Mouse (Mus musculus) fat pad, adult 2 months (tissue): ENCODE results near the gene Gm5617.
"Not testable (repeated sequence)": the region's sequence is repeated elsewhere in the genome, so short reads cannot be mapped to it uniquely, and the experiment has no call there.

Experiments used
- DNase-seq: peaks from one replicate; pipeline ENCODE4 v3.0.0-alpha.2; 2011; ENCODE audit warnings: low read depth, low spot score; ENCODE audit errors: extremely low read depth

The Gm5617 gene

DNA sequence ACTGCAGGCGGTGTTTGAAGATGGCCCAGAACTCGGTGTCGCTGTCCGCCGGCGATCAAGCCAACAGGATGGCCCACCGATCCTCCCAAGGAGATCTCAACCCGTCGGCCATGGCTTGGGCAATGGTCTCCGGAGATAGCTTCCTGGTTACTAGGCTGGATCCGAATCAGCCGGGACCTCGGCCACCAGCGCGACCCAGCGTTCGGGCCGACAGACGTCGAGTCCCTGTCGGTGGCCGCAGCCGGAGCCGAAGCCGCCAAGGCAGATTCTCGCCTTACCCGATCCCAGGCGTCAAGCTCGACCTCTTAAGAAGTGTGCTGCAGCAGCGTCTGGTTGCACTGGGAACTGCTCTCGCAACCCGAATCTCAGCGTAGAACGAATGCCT lies 298 bp downstream of the Gm5617 start:
- no peak for DNase-seq

DNA sequence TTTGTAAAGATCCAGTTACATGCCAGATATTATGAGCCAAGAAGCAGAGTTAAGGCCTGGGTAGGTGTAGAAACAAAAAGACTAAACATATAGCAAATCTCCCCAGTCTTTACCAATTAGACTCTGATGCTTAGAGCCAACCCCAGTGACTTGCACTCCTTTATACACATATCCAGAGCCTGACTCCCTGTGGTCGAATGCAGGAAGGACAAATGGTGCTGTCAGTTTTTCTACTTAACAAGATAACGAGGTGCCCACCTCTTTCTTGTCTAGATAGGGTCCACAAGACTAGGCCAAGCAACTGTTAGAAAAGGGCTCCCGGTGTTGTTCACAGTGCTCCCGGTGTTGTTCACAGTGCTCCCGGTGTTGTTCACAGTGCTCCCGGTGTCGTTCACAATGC lies 6.0 kb downstream of the Gm5617 start:
- DNase-seq: no peak

DNA sequence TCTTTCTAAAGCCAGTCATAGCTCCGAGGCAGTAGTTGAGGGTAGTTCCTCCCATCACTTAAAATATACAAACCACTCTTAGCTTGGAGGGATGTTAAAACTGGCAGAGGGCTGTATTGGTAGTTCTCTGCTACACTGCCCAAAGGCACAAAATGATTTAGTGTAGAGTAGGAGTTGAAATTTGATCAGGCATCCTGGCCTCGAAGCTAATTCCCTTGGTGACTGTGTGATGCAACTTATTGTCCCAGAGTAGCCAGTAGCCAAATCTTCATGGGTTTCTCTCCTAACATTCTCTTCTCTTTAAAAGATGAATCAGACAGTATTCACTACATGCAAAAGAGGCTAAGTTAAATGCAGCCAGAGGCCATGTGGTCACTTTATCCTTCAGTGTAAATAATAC lies 7.8 kb downstream of the Gm5617 start:
- no peak for DNase-seq

DNA sequence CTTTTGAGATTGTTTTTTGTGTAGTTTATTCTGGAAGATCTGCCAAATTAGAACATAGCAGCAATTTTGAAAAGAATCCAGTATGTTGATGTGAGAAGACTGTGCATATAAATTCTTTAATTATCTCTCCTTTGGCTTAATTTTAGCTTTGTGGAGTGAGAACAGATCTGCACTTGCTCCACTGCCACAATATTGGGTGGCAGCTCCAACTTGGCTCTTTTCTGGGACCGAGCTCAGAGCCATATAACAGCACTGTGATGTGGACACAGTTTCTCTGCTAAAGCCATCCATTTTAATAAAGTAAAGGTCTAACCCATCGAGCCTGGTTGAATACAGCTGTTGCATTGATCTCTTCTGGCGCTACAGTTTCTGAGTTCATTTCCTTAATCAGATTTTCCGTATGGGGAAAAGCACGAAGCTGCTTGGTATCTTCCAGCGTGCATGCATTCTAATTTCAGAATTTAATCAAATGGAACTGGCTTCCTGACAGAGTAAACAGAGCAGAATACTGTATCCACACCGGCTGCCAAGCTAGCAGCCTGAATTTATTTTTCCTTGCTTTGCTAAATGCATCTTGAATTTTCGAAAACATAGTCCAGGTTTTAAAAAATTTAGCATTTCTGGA lies 9.6 kb downstream of the Gm5617 start:
- DNase-seq: no peak

DNA sequence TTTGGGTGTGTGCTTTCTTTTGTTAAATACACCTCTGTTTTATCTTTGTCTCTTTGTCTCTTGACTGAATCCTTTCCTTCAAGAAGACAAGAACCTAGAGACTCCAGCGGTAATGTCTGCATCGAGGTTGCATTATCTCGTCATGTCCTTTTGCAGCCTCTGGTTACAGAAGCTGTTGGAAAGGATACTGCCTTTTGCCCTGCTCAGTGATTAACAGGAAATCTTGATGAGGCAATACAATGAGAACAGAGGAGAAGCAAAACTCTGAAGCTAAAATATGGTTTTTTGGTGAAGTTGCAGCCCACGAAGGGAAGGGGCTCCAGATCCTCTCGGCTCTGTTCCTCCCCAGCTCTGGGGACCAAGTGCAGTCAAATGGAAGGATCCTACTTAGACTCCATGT lies 14.9 kb downstream of the Gm5617 start:
- DNase-seq: no peak

DNA sequence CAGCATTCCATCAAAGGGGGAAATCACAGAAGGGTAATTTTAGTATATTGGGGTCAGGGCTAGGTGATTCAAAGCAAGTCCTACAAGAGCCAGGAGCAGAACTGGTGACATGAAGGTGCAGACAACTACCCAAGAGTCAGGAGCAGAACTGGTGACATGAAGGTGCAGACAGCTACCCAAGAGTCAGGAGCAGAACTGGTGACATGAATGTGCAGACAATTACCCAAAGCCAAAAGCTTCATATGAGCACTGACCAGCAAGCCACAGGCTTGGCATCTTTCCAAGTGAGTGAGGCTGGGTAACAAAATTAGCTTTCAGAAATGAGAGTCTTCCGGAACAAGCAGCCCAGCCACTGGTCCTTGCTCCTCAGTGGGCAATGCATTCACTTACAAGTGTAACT lies 20.1 kb downstream of the Gm5617 start:
- DNase-seq: no peak

DNA sequence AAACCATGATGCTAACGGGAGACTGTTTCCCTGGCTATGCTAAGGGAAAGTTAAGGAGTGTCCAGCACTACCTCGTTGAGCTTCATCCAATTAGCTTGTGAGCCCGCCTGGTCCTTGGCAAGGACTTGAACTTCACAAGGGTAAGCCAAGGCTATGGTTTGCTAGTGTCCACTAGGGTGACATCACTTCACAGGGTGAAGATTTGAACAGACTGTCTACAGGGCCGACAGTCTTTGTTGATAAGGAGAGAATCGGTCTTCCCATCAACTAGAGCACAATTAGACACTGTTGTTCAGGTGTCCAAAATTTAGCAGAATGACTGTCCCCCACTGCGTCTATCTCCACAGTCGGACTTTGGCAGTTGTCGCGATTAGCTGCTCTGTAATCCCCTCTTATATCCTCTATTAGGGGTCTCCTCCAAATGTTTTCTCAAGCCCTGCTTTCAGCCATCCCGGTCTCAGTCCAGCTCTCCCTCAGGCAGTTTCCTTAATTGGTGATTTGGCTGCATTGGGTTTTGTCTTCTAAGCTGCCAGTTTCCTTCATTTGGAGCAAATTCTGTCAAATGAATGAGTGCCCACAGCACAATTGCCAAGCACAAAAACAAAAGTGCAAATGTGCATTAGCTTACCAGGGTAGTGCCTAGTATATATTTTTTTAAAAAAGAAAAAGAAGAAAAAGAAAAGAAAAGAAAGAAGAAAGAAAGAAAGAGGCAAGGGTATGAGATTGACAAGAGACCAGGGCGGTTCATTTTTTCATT lies 21.6 kb downstream of the Gm5617 start:
- no peak for DNase-seq

DNA sequence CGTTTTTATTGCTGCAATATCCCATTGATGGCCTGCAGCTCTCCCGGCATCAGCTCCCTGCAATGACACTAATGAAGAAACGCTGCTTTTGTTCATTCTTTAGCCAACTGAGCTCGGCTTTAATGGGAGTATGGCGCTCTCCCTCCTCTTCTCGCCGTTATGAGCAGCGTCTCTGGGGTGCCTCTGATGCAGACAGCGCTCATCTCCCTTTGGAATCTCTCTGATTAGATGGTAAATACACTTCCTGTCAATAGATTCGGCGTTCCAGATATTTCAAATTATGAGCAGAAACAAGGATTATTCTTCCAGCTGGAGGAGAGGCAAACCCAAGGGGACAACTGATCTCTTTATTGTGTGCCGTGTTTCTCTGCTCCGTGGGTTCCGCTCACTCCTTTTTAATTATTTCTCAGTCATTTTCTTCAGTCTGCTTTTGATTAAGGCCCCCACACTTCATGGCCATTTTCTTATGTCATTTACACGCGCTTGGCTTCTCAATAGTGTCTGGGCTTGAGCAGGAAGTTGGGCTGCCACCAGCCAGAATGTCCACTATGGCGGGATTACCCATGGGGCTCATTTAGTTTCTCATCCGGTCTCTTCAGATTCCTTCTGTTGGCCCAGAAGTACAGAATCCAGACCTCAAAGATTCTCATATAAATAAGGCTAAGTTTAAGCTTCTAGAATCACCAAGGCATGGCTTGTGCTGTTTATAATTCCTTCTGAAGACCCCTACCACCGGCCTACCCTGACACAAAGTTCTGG lies 22.3 kb downstream of the Gm5617 start:
- no peak for DNase-seq

DNA sequence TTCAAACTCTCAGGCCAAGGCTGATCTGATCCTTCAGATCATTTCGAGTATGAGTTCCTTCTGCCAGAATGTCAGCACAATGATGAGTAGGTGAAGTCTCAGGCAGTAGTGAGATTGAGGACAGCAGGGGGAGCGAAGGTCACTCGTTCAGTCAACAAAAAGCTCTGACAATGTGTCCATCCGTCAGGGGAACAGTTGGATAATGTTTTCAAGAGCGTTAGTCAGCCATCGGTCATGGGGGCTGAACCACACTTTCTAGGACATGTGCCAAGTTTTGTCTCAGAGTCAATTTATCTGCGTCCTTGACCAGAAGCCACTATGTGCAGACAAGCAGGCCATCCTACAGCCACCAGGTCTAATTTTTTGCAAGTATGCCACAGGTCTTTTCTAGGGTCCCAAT lies 25.2 kb downstream of the Gm5617 start:
- DNase-seq: not testable (repeated sequence)

DNA sequence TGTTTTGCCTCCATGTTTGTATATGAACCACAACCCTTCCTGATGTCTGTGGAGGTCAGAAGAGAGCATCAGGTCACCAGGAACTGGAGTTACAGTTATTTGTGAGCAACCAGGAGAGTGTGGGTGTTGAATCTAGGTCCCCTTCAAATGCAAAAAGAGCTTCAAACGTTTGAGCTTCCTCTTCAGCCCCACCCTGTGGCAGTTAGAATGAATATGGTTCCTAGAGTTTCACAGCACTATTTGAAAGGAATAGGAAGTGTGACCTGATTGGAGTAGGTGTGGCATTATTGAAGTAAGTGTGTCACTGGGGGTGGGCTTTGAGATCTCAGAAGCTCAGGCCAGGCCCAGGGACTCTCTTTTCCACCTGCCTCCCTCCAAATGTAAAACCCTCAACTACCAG lies 30.3 kb downstream of the Gm5617 start:
- DNase-seq: no peak

DNA sequence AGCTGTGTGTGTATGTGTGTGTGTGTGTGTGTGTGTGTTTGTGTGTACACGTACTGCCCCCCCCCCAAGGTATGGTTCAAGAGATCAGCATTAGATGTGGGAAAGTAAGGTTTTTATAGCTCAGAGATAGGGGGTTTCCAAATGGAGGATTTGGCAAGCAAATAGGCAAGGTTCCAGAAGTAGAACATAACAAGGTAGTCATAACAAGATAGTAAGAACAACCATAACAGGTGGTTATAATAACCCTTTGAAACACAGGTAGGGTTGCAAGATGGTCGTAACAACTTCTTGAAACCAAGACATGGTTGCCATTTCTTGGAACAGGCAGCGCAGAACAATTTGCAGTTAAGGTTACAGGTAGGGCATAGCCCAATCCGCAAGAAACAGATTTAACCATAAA lies 31.3 kb downstream of the Gm5617 start:
- no peak for DNase-seq

DNA sequence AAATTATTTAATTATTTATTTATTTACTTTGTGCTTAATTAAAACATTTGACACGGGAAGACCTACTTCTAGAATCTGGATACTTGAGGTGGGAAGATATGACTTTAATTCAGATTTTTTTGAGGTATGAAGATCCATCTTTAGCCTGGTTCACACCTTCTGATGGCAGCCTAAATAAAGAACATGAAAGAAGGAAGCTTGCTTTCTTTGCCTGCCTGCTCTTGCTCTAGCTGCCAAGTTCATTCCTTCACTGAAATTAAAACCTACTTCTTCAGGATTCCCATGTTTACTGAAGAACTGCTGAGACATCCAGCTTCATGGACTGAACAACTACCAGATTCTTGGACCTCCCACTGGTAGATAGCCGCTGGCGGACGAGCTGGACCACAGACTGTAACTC lies 36.1 kb downstream of the Gm5617 start:
- DNase-seq: no peak

DNA sequence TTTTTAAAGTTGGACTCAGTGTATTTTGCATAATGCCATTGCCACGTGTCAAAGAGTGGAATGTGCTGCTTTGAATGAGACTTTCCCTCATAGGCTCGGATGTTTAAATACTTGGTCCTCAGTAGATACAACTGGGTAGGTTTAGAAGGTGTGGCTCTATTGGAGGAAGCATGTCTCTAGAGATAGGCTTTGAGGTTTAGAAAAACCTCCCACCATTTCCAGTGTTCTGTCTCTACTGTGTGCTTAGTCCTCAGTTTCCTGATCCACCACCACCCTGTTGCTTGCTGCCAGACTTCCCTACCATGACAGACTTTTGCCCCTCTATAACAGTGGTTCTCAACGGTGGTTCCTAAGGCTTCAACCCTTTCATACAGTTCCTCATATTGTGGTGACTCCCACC lies 37.0 kb downstream of the Gm5617 start:
- DNase-seq: no peak

DNA sequence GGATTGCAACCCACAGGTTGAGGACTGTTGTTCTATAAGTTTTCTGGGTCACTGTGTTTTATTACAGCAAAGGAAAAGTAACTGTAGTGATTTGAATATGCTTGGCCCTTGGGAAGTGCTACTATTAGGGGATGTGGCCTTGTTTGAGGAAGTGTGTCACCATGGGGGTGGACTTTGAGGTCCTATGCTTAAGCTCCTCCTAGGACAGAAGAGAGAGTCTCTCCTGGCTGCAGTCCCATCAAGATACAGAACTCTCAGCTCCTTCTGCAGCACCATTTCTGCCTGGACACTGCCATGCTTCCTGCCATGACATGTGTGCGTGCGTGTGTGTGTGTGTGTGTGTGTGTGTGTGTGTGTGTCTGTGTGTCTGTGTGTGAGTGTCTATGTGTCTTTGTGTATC lies 37.5 kb downstream of the Gm5617 start:
- DNase-seq: no peak

DNA sequence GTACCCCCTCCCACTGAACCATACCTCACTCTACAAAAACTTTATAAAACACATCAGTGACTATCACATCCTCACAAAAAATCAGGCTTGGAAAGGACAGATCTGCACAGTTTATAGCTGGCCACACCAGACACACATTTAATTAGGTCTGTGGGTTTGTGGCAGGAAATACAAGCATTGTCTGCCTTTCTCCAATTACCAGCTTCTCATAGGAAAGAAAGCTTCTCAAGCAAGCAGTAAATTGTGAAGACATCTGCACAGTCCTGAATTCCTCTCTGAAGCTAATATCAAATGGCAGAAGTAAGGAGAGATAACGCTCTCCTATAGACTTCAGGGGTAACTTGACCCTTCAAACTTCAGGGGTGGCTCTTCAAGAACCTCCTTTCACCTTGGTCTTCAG lies 41.2 kb downstream of the Gm5617 start:
- no peak for DNase-seq

DNA sequence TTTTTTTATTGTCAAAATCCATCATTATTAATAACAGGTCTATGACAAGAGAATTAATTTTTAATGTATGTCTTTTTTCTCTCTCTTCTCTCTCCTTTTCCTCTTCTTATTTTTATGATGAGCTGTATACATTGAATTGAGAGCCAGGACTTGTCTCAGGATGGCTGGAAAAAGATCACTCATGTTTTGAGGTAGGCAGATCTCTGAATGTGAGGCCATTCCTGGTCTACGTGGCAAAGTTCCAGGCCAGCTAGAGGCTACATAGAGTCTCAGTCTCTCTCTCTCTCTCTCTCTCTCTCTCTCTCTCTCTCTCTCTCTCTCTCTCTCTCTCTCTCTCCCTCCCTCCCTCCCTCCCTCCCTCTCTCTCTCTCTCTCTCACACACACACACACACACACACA lies 42.4 kb downstream of the Gm5617 start:
- not testable (repeated sequence) for DNase-seq

DNA sequence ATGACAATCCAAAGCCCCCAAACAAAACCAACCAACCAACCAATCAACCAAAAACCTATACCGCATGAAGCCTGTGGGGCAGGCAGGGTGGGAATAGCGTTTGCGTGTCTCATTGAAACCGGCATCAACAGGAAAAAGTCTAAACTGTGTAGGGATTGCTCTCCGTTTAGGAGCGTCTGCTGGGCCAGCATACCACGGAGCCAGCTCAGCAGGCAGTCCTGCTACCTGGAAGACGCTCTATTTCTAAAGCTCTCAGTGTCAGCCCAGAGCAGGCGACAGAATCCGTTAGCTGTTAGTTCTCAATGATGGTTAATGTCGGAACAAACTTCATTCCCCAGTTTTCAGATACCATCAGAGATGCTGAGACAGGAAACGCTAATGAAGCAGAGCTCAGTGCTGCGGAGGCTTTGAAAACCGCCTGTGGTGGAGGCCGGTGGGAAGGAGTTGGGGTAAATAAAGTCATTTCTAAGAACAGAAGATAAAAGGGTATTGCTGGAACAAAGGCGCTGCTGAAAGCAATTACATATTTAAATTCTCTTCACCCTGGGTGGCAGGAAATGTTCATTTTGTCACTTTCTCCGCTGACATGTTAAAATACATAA lies 42.9 kb downstream of the Gm5617 start:
- DNase-seq: no peak

DNA sequence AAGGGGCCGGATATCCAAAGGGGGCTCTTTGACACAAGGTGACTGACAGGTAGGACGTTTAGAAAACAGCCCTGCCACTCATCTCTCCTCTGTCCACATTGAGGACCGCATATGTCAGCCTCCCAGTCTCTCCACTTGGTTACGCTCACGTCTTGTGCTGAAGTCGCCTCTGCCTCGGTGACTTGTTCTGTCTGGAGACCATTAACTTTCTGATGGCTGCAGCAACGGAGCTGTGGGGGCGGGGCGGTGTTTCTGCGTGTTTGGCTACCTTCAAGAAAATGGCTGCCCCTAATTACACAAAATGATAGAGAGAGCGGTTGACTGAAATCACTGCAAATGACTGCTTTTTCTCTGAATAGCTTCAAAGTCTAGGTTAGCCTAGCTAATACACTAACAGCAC lies 43.4 kb downstream of the Gm5617 start:
- DNase-seq: no peak
